ENCODE assay signal across 8 mouse cellular contexts in the genomic region with DNA sequence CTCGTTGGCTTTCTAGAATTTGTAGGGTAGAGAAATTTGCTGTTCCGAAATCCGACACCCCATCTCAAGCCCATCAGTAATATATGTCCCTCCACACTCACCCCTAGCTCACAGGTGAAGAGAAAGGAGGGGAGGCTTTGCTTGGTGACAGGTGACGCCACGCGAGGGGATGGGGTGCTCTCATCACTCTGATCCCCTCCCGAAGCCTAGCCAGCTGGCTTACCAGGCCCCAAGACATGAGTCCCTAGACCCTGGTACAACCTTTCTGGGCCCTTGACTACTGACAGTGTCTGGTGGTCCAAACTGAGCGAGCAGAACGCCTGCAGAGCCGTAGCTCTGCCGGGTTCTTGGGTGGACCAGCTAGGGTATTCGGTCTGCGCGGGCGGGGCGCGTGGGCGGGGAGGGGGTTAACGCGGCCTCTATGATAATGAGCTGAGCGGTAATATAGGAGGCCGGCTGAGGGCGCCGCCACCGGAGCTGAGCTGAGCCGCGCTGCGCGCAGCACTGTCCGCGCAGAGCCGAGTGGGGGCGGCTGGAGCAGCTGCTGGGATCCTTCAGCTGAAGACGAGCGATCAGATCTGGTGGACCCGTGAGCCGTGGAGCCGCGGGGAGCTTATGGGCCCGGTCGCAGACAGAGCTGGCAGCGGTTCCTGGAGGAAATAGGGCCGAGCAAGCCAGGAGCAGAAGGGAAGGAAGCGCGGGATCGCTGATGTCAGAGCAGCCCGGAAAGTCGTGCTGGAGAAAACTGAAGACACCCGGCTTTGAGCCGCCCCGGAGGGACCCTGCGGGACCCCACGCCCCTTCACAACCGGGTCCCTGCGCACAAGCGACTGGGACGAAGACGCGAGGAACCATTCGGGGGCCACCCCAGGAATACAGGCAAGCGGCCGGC. TPM values are rescaled to one million over a fixed set of nuclear protein-coding genes. Genes with fewer than 3 reads are reported as not detected.
DNase-seq lines count a peak whose midpoint lies in the region; ATAC-seq lines count a peak whose summit lies in the region.

No protein-coding gene starts in this region.

- no peaks in the 10 kb centered on the region for H3K36me3 ChIP-seq in hindbrain, embryonic 15.5 days

- peak; percentile 77 for ATAC-seq in common myeloid progenitor, adult 5-6 weeks (replicated peaks; ENCODE audit: low read depth, poor library complexity, severe bottlenecking)
- ATAC-seq in hindbrain, embryonic 15.5 days (ENCODE audit: low FRiP score, low read depth), result peak; percentile 95

- WGBS in hindbrain, embryonic 15.5 days, result under 1% methylated on average over 58 of the region's 62 CpGs

- peak; percentile 84 to 95 for DNase-seq in adrenal gland, adult (ENCODE audit: inconsistent age in 2 of 2, low spot score in 1 of 2)
- DNase-seq in gastrocnemius, adult 18-20 months (ENCODE audit: low spot score), result peak; percentile 81
- DNase-seq in left cerebral cortex, adult 18-20 months (ENCODE audit: low spot score in 2 of 2), result peak; percentile 86 to 94
- peak; percentile 91 for DNase-seq in lung, postnatal 36 days
- DNase-seq in right cerebral cortex, adult 2 months (ENCODE audit: low spot score in 2 of 2), result peak; percentile 92
- peak; percentile 79 for DNase-seq in urinary bladder, adult 2 months (ENCODE audit: low spot score)

- peaks cover 48% of the 10 kb centered on the region for H3K4me1 ChIP-seq in hindbrain, embryonic 15.5 days (replicated peaks)

- peak overlapping the region; percentile 94 for H3K27ac ChIP-seq in hindbrain, embryonic 15.5 days (replicated peaks)

- peak overlapping the region; percentile 99 for H3K4me3 ChIP-seq in hindbrain, embryonic 15.5 days

- no peaks in the 10 kb centered on the region for H3K9me3 ChIP-seq in hindbrain, embryonic 15.5 days

- peak overlapping the region; percentile 91 for H3K9ac ChIP-seq in hindbrain, embryonic 15.5 days

- H3K4me2 ChIP-seq in hindbrain, embryonic 15.5 days, result peak overlapping the region; percentile 76

- H3K27me3 ChIP-seq in hindbrain, embryonic 15.5 days, result no peaks in the 10 kb centered on the region

RNA-seq across cellular contexts. Expression of gene Plxna2, which starts 1.6 kb away (rescaled TPM):
- 0.23 and 3.1 TPM in 2 replicates for total RNA-seq in common myeloid progenitor, adult 5-6 weeks (2017)
- total RNA-seq in gastrocnemius, adult 18-20 months (2021), result 10 to 100 TPM in 1 of 2 experiments, 1 to 10 TPM in 1; 9.7 to 10.3 TPM
- 30.7 and 32.8 TPM in 2 replicates for polyA plus RNA-seq in hindbrain, embryonic 15.5 days (2015; fragmentation: Nextera tagmentation; extraction: Ambion mirVana)
- total RNA-seq in left cerebral cortex, adult 18-20 months (2021), result 10 to 100 TPM; 73.3 to 76.6 TPM
- polyA plus RNA-seq in urinary bladder, adult 2 months (2012; rRNA removed), result 9.7 and 10.5 TPM in 2 replicates

Comparison
In these comparisons a context has a peak if more than half of its experiments do, and no peak if none do; other contexts are left out.
1. Peak in every context shown above with its lines: DNase-seq, ATAC-seq, H3K4me3 ChIP-seq and H3K27ac ChIP-seq.
2. RNA of gene Plxna2, which starts 1.6 kb away (total RNA-seq): 73.3 to 76.6 TPM in left cerebral cortex, adult 18-20 months; 9.7 to 10.3 TPM in gastrocnemius, adult 18-20 months and 0.23 to 3.1 TPM in common myeloid progenitor, adult 5-6 weeks; every median in the first group is over 4 times any median in the second.